Mouse (Mus musculus) limb, embryonic 11.5 days (tissue): ENCODE measurements around the gene Fut8. TPM values are rescaled to one million over a fixed set of nuclear protein-coding genes. Genes with fewer than 3 reads are reported as not detected.

Experiments
- ATAC-seq: fragments of 200-750 bp; cut with Nextera tagmentation; 2 replicates; pipeline ENCODE4 v1.8.0; 2017; ENCODE audit warnings: low read depth; ENCODE audit not compliant: insufficient number of reproducible peaks, low FRiP score, low TSS enrichment
- DNase-seq: peaks from one replicate; pipeline ENCODE4 v3.0.0-alpha.2; 2015; ENCODE audit warnings: low spot score
- H3K27ac ChIP-seq: fragments of 300-500 bp; sonication (generic); replicated peaks from 2 replicates; pipeline ENCODE4 v1.5.1; 2014; ENCODE audit warnings: low read depth, mild to moderate bottlenecking, low read length
- H3K27me3 ChIP-seq: fragments of 300-500 bp; sonication (generic); 2 replicates; pipeline ENCODE4 v1.6.1; 2014; ENCODE audit warnings: mild to moderate bottlenecking, low read length, mixed read lengths; ENCODE audit not compliant: control insufficient read depth, insufficient read depth
- H3K36me3 ChIP-seq: fragments of 300-500 bp; sonication (generic); 2 replicates; pipeline ENCODE4 v1.6.1; 2014; ENCODE audit warnings: mild to moderate bottlenecking, low read length, moderate library complexity, mixed read lengths; ENCODE audit not compliant: control insufficient read depth, insufficient read depth
- H3K4me1 ChIP-seq: fragments of 300-500 bp; sonication (generic); 2 replicates; pipeline ENCODE4 v1.6.1; 2014; ENCODE audit warnings: low read length, mixed read lengths; ENCODE audit not compliant: control insufficient read depth, insufficient read depth
- H3K4me2 ChIP-seq: fragments of 300-500 bp; sonication (generic); 2 replicates; pipeline ENCODE4 v1.6.1; 2014; ENCODE audit warnings: low read depth, mild to moderate bottlenecking, moderate library complexity; ENCODE audit not compliant: severe bottlenecking
- H3K4me3 ChIP-seq: fragments of 300-500 bp; sonication (generic); 2 replicates; pipeline ENCODE4 v1.5.1; 2014; ENCODE audit warnings: low read depth, low read length
- H3K9ac ChIP-seq: fragments of 300-500 bp; sonication (generic); 2 replicates; pipeline ENCODE4 v1.6.1; 2014; ENCODE audit warnings: mild to moderate bottlenecking, low read length
- H3K9me3 ChIP-seq: fragments of 300-500 bp; sonication (generic); 2 replicates; pipeline ENCODE4 v1.6.1; 2016; ENCODE audit warnings: low read length; ENCODE audit not compliant: control insufficient read depth
- WGBS: fragments of 180-500 bp; shearing (Covaris S2); extraction: QIAGEN DNeasy Blood & Tissue Kit; methylation state at CpG from one replicate; pipeline ENCODE4 v1.1.7; 2014; 5-methylcytosine and 5-hydroxymethylcytosine counted together
- polyA plus RNA-seq: library from polyadenylated mRNA; unstranded; fragments of >200 nt; fragmentation: Nextera tagmentation; extraction: Ambion mirVana; gene quantifications from 2 replicates; pipeline ENCODE4 v1.2.1, GENCODE M21; 2014

Gene Fut8
- polyA plus RNA-seq, 1 experiment from 2014 or later, result 22.9 TPM

GRCm38 (mm10) chr12:77481153-77481552 lies 243.2 kb downstream of the Fut8 start:
- no peak for DNase-seq
- Histone ChIP-seq H3K9ac (no peak overlapping the region), H3K4me1 (no peaks in the 10 kb centered on the region), H3K27me3 (no peaks in the 10 kb centered on the region), H3K4me2 (no peak overlapping the region), H3K4me3 (no peak overlapping the region), H3K9me3 (no peaks in the 10 kb centered on the region), H3K27ac (no peak overlapping the region), H3K36me3 (no peaks in the 10 kb centered on the region)
- ATAC-seq, result no peak
- WGBS, result 91% methylated on average over 1 of the region's 1 CpGs

GRCm38 (mm10) chr12:77481799-77482198 lies 243.9 kb downstream of the Fut8 start:
- DNase-seq (no peak), ATAC-seq (no peak)
- 95% methylated on average over 3 of the region's 3 CpGs for WGBS
- H3K4me1 ChIP-seq, result no peaks in the 10 kb centered on the region
- no peak overlapping the region for H3K27ac ChIP-seq
- H3K4me2 ChIP-seq, result no peak overlapping the region
- H3K36me3 ChIP-seq, result no peaks in the 10 kb centered on the region
- no peaks in the 10 kb centered on the region for H3K27me3 ChIP-seq
- H3K4me3 ChIP-seq, result no peak overlapping the region
- H3K9ac ChIP-seq, result no peak overlapping the region
- no peaks in the 10 kb centered on the region for H3K9me3 ChIP-seq

GRCm38 (mm10) chr12:77483180-77483855 lies 245.4 kb downstream of the Fut8 start:
- no peaks in the 10 kb centered on the region for H3K27me3 ChIP-seq
- DNase-seq, result no peak
- no peaks in the 10 kb centered on the region for H3K36me3 ChIP-seq
- H3K4me2 ChIP-seq, result no peak overlapping the region
- no peaks in the 10 kb centered on the region for H3K9me3 ChIP-seq
- H3K4me3 ChIP-seq, result no peak overlapping the region
- H3K27ac ChIP-seq, result no peak overlapping the region
- no peak for ATAC-seq
- no peak overlapping the region for H3K9ac ChIP-seq
- 13% methylated on average over 9 of the region's 9 CpGs for WGBS
- H3K4me1 ChIP-seq, result no peaks in the 10 kb centered on the region

- DNase-seq (no peak), ATAC-seq (no peak)
- no peaks in the 10 kb centered on the region for H3K27me3 ChIP-seq
- no peak overlapping the region for H3K9ac ChIP-seq
- H3K36me3 ChIP-seq, result no peaks in the 10 kb centered on the region
- WGBS, result 77% methylated on average over 3 of the region's 3 CpGs
- no peaks in the 10 kb centered on the region for H3K9me3 ChIP-seq
- H3K4me3 ChIP-seq, result no peak overlapping the region
- no peak overlapping the region for H3K27ac ChIP-seq
- no peaks in the 10 kb centered on the region for H3K4me1 ChIP-seq
- H3K4me2 ChIP-seq, result no peak overlapping the region
Observed at GRCm38 (mm10) chr12:77484761-77485160, 246.8 kb downstream of the Fut8 start.

- H3K27me3 ChIP-seq, result no peaks in the 10 kb centered on the region
- no peak overlapping the region for H3K9ac ChIP-seq
- no peak for ATAC-seq
- H3K4me2 ChIP-seq, result no peak overlapping the region
- DNase-seq, result no peak
- H3K4me1 ChIP-seq, result no peaks in the 10 kb centered on the region
- 93% methylated on average over 3 of the region's 3 CpGs for WGBS
- H3K9me3 ChIP-seq, result no peaks in the 10 kb centered on the region
- H3K4me3 ChIP-seq, result no peak overlapping the region
- no peaks in the 10 kb centered on the region for H3K36me3 ChIP-seq
- H3K27ac ChIP-seq, result no peak overlapping the region
Observed at GRCm38 (mm10) chr12:77491478-77491877, 253.6 kb downstream of the Fut8 start.

- 91% methylated on average over 1 of the region's 1 CpGs for WGBS
- H3K9ac ChIP-seq, result no peak overlapping the region
- H3K27ac ChIP-seq, result no peak overlapping the region
- DNase-seq, result no peak
- H3K4me3 ChIP-seq, result no peak overlapping the region
- no peaks in the 10 kb centered on the region for H3K9me3 ChIP-seq
- no peak overlapping the region for H3K4me2 ChIP-seq
- ATAC-seq, result no peak
- H3K36me3 ChIP-seq, result no peaks in the 10 kb centered on the region
- no peaks in the 10 kb centered on the region for H3K27me3 ChIP-seq
- H3K4me1 ChIP-seq, result no peaks in the 10 kb centered on the region
Observed at GRCm38 (mm10) chr12:77495781-77496180, 257.9 kb downstream of the Fut8 start.

GRCm38 (mm10) chr12:77498153-77498552 lies 260.2 kb downstream of the Fut8 start:
- Histone ChIP-seq H3K36me3 (no peaks in the 10 kb centered on the region), H3K4me3 (no peak overlapping the region), H3K27me3 (no peaks in the 10 kb centered on the region), H3K27ac (no peak overlapping the region), H3K9me3 (no peaks in the 10 kb centered on the region), H3K9ac (no peak overlapping the region), H3K4me2 (no peak overlapping the region), H3K4me1 (no peaks in the 10 kb centered on the region)
- DNase-seq, result no peak
- 77% methylated on average over 2 of the region's 2 CpGs for WGBS
- ATAC-seq, result no peak

- H3K4me3 ChIP-seq, result no peak overlapping the region
- WGBS, result 64% methylated on average over 5 of the region's 5 CpGs
- H3K9ac ChIP-seq, result no peak overlapping the region
- H3K9me3 ChIP-seq, result no peaks in the 10 kb centered on the region
- no peak overlapping the region for H3K4me2 ChIP-seq
- H3K27me3 ChIP-seq, result no peaks in the 10 kb centered on the region
- ATAC-seq (no peak), DNase-seq (no peak)
- H3K27ac ChIP-seq, result no peak overlapping the region
- H3K4me1 ChIP-seq, result no peaks in the 10 kb centered on the region
- no peaks in the 10 kb centered on the region for H3K36me3 ChIP-seq
Observed at GRCm38 (mm10) chr12:77500439-77501055, 262.6 kb downstream of the Fut8 start.
